In the genomic region with DNA sequence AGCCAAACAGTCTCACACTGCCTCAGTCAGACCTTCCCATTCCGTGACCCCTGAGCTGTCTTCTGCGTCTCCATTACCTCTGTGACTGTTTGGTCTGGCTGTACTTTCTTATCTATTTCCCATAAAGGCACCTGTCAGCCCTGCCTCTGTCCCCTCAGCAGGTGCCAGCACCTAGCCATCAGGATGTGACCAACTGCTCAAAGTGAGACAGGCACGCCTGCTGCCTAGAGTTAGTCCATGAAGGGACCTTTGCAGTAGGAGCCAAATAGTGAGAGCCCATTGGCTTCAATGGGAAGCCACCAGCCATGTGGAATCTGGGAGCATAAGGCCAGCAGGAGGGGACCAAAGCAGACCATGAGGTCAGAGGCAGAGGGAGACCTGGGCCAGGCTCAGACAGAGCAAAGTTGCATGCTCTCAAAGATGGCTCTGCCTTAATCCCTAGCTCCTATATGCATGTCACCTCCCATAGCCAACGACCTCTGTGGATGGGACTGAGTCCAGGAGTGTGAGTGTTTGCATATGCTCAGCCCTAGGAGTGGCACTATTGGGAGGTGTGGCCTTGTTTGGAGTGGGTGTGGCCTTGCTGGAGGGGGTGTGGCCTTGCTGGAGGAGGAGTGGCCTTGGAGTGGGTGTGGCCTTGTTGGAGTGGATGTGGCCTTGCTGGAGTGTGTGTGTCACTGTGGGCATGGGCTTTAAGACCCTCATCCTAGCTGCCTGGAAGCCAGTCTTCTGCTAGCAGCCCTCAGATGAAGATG, we compare ENCODE assay signal across 9 mouse cellular contexts. TPM values are rescaled to one million over a fixed set of nuclear protein-coding genes. Genes with fewer than 3 reads are reported as not detected.
DNase-seq lines count a peak whose midpoint lies in the region; ATAC-seq lines count a peak whose summit lies in the region.
"Had no signal": no experiment of that assay in that cellular context is flagged by ENCODE, and none has a peak within 500 bp of the region (broad histone marks: within the 10 kb centered on the region; RNA-seq: fewer than 3 reads in every experiment).

No protein-coding gene starts in this region.

- no peak for ATAC-seq in granulocyte monocyte progenitor cell, adult 5-6 weeks (replicated peaks; ENCODE audit: poor library complexity, severe bottlenecking)

- DNase-seq in heart, postnatal 4 days, result peak; percentile 40
- no peak for DNase-seq in heart, postnatal 10 days
- DNase-seq in CD4-positive helper T cell, adult 2 months (ENCODE audit: low read depth, low spot score), result peak; percentile 60
- DNase-seq in c-Kit-positive CD71-positive TER-119-positive erythroid progenitor cells, embryonic 14.5 days (ENCODE audit: low spot score), result peak; percentile 40
- DNase-seq in lung, postnatal 14 days, result peak; percentile 40
- DNase-seq in embryo, embryonic 11 days, result no peak
- DNase-seq in gastrocnemius, postnatal 10 days, result no peak
- DNase-seq: gastrocnemius, postnatal 25 days had no signal

- intact Hi-C loops in heart, postnatal 10 days (cut with DNase I), result loop anchor here (5.0 kb wide), 2 partner anchors 106 to 291 kb away; no protein-coding TSS in a partner anchor

RNA-seq across cellular contexts. Expression of gene Tldc1, which starts 3.0 kb away (rescaled TPM):
- 1 to 10 TPM; 9.0 to 9.2 TPM for total RNA-seq in heart, postnatal 4 days (2021)
- total RNA-seq in heart, postnatal 10 days (2021), result 10 to 100 TPM; 11.4 to 11.5 TPM
- total RNA-seq in granulocyte monocyte progenitor cell, adult 5-6 weeks (2014; fragmentation: Nextera tagmentation), result 7.5 and 11.2 TPM in 2 replicates
- total RNA-seq in granulocyte monocyte progenitor cell, adult 5-6 weeks (2017), result 2.2 and 3.9 TPM in 2 replicates
- total RNA-seq in gastrocnemius, postnatal 10 days (2021), result 1 to 10 TPM; 4.7 to 5.2 TPM

RNA-seq across cellular contexts. Expression of gene Cotl1, which starts 59.1 kb away (rescaled TPM):
- total RNA-seq in heart, postnatal 4 days (2021), result 10 to 100 TPM; 51.5 to 56.0 TPM
- 10 to 100 TPM; 39.4 to 44.2 TPM for total RNA-seq in heart, postnatal 10 days (2021)
- 136 and 152 TPM in 2 replicates for total RNA-seq in granulocyte monocyte progenitor cell, adult 5-6 weeks (2014; fragmentation: Nextera tagmentation)
- 127 and 150 TPM in 2 replicates for total RNA-seq in granulocyte monocyte progenitor cell, adult 5-6 weeks (2017)
- total RNA-seq in gastrocnemius, postnatal 10 days (2021), result 10 to 100 TPM; 38.3 to 41.8 TPM

Comparison
In these comparisons a context has a peak if more than half of its experiments do, and no peak if none do; other contexts are left out.
1. DNase-seq: peak in heart, postnatal 4 days (single experiment), CD4-positive helper T cell, adult 2 months (single experiment), c-Kit-positive CD71-positive TER-119-positive erythroid progenitor cells, embryonic 14.5 days (single experiment) and lung, postnatal 14 days (single experiment); none in heart, postnatal 10 days (0 of 2), embryo, embryonic 11 days (single experiment) and gastrocnemius, postnatal 10 days (single experiment).